Mouse (Mus musculus): ENCODE data around the gene Crip1. TPM values are rescaled to one million over a fixed set of nuclear protein-coding genes. Genes with fewer than 3 reads are reported as not detected.
"Not testable (repeated sequence)": the region's sequence is repeated elsewhere in the genome, so short reads cannot be mapped to it uniquely, and the experiment has no call there.

Crip1 gene
- polyA plus RNA-seq, 1 experiment from 2014 or later = 1,744 TPM

DNA sequence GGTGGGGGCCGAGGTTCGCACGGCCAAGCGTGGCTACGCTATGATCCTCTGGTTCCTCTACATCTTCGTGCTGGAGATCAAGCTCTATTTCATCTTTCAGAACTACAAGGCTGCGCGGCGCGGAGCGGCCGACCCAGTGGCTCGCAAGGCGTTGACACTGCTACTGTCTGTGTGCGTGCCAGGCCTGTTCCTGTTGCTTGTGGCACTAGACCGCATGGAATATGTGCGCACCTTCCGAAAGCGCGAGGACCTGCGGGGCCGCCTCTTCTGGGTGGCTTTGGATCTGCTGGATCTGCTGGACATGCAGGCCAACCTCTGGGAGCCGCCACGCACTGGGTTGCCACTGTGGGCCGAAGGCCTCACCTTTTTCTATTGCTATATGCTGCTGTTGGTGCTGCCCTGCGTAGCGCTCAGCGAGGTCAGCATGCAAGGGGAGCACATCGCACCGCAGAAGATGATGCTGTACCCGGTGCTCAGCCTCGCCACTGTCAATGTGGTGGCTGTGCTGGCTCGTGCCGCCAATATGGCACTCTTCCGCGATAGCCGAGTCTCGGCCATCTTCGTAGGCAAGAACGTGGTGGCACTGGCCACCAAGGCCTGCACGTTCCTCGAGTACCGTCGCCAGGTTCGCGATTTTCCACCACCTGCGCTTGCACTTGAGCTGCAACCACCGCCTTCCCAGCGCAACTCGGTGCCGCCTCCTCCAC, 42.4 kb downstream of the Crip1 start:
- 87% methylated on average over 51 of the region's 51 CpGs for WGBS
- no peak overlapping the region for H3K27ac ChIP-seq (ENCODE audit: low read length)
- no peaks in the 10 kb centered on the region for H3K9me3 ChIP-seq (ENCODE audit: low read length)
- peaks cover 10% of the 10 kb centered on the region; the same call in 1 of the 2 replicates for H3K27me3 ChIP-seq (replicated peaks; ENCODE audit: insufficient read depth, low read length)
- H3K4me3 ChIP-seq (ENCODE audit: low read depth, low read length) = no peak overlapping the region
- TF ChIP-seq EP300 (IDR thresholded peaks at IDR 0.05) (no peak), CTCF (IDR thresholded peaks at IDR 0.05) (no peak)
- ATAC-seq (no peak), DNase-seq (ENCODE audit: low spot score) (no peak)
- no peaks in the 10 kb centered on the region for H3K36me3 ChIP-seq (ENCODE audit: insufficient read depth, low read length)
- H3K9ac ChIP-seq (replicated peaks; ENCODE audit: low read depth) = no peak overlapping the region
- no peak overlapping the region for H3K4me2 ChIP-seq (replicated peaks; ENCODE audit: low read depth, low read length)
- peaks cover 8% of the 10 kb centered on the region; the same call in 1 of the 2 replicates for H3K4me1 ChIP-seq (ENCODE audit: insufficient read depth, low read depth, low read length)

- no peaks in the 10 kb centered on the region for H3K9me3 ChIP-seq (ENCODE audit: low read length)
- no peak overlapping the region for H3K27ac ChIP-seq (ENCODE audit: low read length)
- no peak overlapping the region for H3K4me3 ChIP-seq (ENCODE audit: low read depth, low read length)
- no peaks in the 10 kb centered on the region for H3K27me3 ChIP-seq (replicated peaks; ENCODE audit: insufficient read depth, low read length)
- ATAC-seq = no peak
- DNase-seq (ENCODE audit: low spot score) = no peak
- H3K36me3 ChIP-seq (ENCODE audit: insufficient read depth, low read length) = no peaks in the 10 kb centered on the region
- no peak overlapping the region for H3K9ac ChIP-seq (replicated peaks; ENCODE audit: low read depth)
- no peaks in the 10 kb centered on the region for H3K4me1 ChIP-seq (ENCODE audit: insufficient read depth, low read depth, low read length)
- WGBS = 55% methylated on average over 2 of the region's 2 CpGs
- H3K4me2 ChIP-seq (replicated peaks; ENCODE audit: low read depth, low read length) = no peak overlapping the region
- no peak for TF ChIP-seq CTCF (IDR thresholded peaks at IDR 0.05)
Observed at GRCm38 (mm10) chr12:113193423-113193822, 47.3 kb downstream of the Crip1 start.

- not testable (repeated sequence) for DNase-seq (ENCODE audit: low spot score); H3K27me3 ChIP-seq (replicated peaks; ENCODE audit: insufficient read depth, low read length); H3K27ac ChIP-seq (ENCODE audit: low read length); H3K36me3 ChIP-seq (ENCODE audit: insufficient read depth, low read length); H3K4me3 ChIP-seq (ENCODE audit: low read depth, low read length); H3K9ac ChIP-seq (replicated peaks; ENCODE audit: low read depth); H3K4me2 ChIP-seq (replicated peaks; ENCODE audit: low read depth, low read length); H3K9me3 ChIP-seq (ENCODE audit: low read length); ATAC-seq; H3K4me1 ChIP-seq (ENCODE audit: insufficient read depth, low read depth, low read length)
- WGBS = 85% methylated on average over 3 of the region's 6 CpGs
Observed at GRCm38 (mm10) chr12:113199132-113199531, 53.0 kb downstream of the Crip1 start.

GRCm38 (mm10) chr12:113201301-113201700, 55.2 kb downstream of the Crip1 start:
- 83% methylated on average over 4 of the region's 4 CpGs for WGBS
- Histone ChIP-seq H3K27ac (ENCODE audit: low read length) (no peak overlapping the region), H3K4me3 (ENCODE audit: low read depth, low read length) (no peak overlapping the region), H3K9ac (replicated peaks; ENCODE audit: low read depth) (no peak overlapping the region), H3K4me2 (replicated peaks; ENCODE audit: low read depth, low read length) (no peak overlapping the region), H3K4me1 (ENCODE audit: insufficient read depth, low read depth, low read length) (no peaks in the 10 kb centered on the region), H3K9me3 (ENCODE audit: low read length) (no peaks in the 10 kb centered on the region), H3K36me3 (ENCODE audit: insufficient read depth, low read length) (no peaks in the 10 kb centered on the region), H3K27me3 (replicated peaks; ENCODE audit: insufficient read depth, low read length) (no peaks in the 10 kb centered on the region)
- TF ChIP-seq EP300 (IDR thresholded peaks at IDR 0.05) = no peak
- no peak for TF ChIP-seq CTCF (IDR thresholded peaks at IDR 0.05)
- DNase-seq (ENCODE audit: low spot score) = no peak
- ATAC-seq = no peak

- no peaks in the 10 kb centered on the region for H3K9me3 ChIP-seq (ENCODE audit: low read length)
- no peaks in the 10 kb centered on the region for H3K36me3 ChIP-seq (ENCODE audit: insufficient read depth, low read length)
- no peak for ATAC-seq
- no peak overlapping the region for H3K4me2 ChIP-seq (replicated peaks; ENCODE audit: low read depth, low read length)
- no peak for TF ChIP-seq CTCF (IDR thresholded peaks at IDR 0.05)
- TF ChIP-seq EP300 (IDR thresholded peaks at IDR 0.05) = no peak
- H3K4me3 ChIP-seq (ENCODE audit: low read depth, low read length) = no peak overlapping the region
- no peak overlapping the region for H3K9ac ChIP-seq (replicated peaks; ENCODE audit: low read depth)
- no peak overlapping the region for H3K27ac ChIP-seq (ENCODE audit: low read length)
- no peaks in the 10 kb centered on the region for H3K27me3 ChIP-seq (replicated peaks; ENCODE audit: insufficient read depth, low read length)
- H3K4me1 ChIP-seq (ENCODE audit: insufficient read depth, low read depth, low read length) = no peaks in the 10 kb centered on the region
- DNase-seq (ENCODE audit: low spot score) = no peak
Observed at GRCm38 (mm10) chr12:113202008-113202407, 55.9 kb downstream of the Crip1 start.

Other genes starting within 250 kb of the Crip1 start
- 6.0 and 7.7 TPM in 2 replicates for gene Jag2, start 216.5 kb upstream of the Crip1 start, polyA plus RNA-seq (2015; fragmentation: Nextera tagmentation; extraction: Ambion mirVana)
- 101 TPM in 2 replicates for gene Nudt14, start 204.2 kb upstream of the Crip1 start, polyA plus RNA-seq (2015; fragmentation: Nextera tagmentation; extraction: Ambion mirVana)
- 20.2 and 23.4 TPM in 2 replicates for gene Btbd6, start 169.8 kb upstream of the Crip1 start, polyA plus RNA-seq (2015; fragmentation: Nextera tagmentation; extraction: Ambion mirVana)
- 38.8 and 44.9 TPM in 2 replicates for gene Brf1, start 145.6 kb upstream of the Crip1 start, polyA plus RNA-seq (2015; fragmentation: Nextera tagmentation; extraction: Ambion mirVana)
- gene Pacs2, start 131.8 kb upstream of the Crip1 start, polyA plus RNA-seq (2015; fragmentation: Nextera tagmentation; extraction: Ambion mirVana) = 6.8 and 9.5 TPM in 2 replicates
- gene Tex22, start 71.8 kb upstream of the Crip1 start, polyA plus RNA-seq (2015; fragmentation: Nextera tagmentation; extraction: Ambion mirVana) = not detected in 2 replicates
- gene Mta1, start 48.0 kb upstream of the Crip1 start, polyA plus RNA-seq (2015; fragmentation: Nextera tagmentation; extraction: Ambion mirVana) = 10.5 and 12.2 TPM in 2 replicates
- 1,357 and 1,498 TPM in 2 replicates for gene Crip2, start 6.1 kb upstream of the Crip1 start, polyA plus RNA-seq (2015; fragmentation: Nextera tagmentation; extraction: Ambion mirVana)
- gene Tedc1, start 10.1 kb downstream of the Crip1 start, polyA plus RNA-seq (2015; fragmentation: Nextera tagmentation; extraction: Ambion mirVana) = 2.5 and 2.6 TPM in 2 replicates
- gene Tmem121, start 39.6 kb downstream of the Crip1 start, polyA plus RNA-seq (2015; fragmentation: Nextera tagmentation; extraction: Ambion mirVana) = 1.2 TPM in 2 replicates

Measured in lung, postnatal 0 days (tissue).